Mouse (Mus musculus) embryonic facial prominence, embryonic 11.5 days (tissue): ENCODE data around the gene Cnpy3. TPM values are rescaled to one million over a fixed set of nuclear protein-coding genes. Genes with fewer than 3 reads are reported as not detected.
A peak's percentile ranks its signal among the peaks of the same experiment; 100 is the strongest.

Experiments
- ATAC-seq: fragments of 200-750 bp; cut with Nextera tagmentation; replicated peaks from 2 replicates; pipeline ENCODE4 v1.8.0; 2017; ENCODE audit warnings: low read depth; ENCODE audit not compliant: insufficient number of reproducible peaks, low FRiP score, low TSS enrichment
- DNase-seq: peaks from one replicate; pipeline ENCODE4 v3.0.0-alpha.2; 2015; ENCODE audit warnings: low spot score
- H3K27ac ChIP-seq: fragments of 300-500 bp; sonication (generic); replicated peaks from 2 replicates; pipeline ENCODE4 v1.5.1; 2014; ENCODE audit warnings: mild to moderate bottlenecking, low read depth, low read length, control low read depth
- H3K27me3 ChIP-seq: fragments of 300-500 bp; sonication (generic); 2 replicates; pipeline ENCODE4 v1.6.1; 2014; ENCODE audit warnings: mild to moderate bottlenecking, low read length, moderate library complexity, mixed read lengths; ENCODE audit not compliant: control insufficient read depth, insufficient read depth
- H3K36me3 ChIP-seq: fragments of 300-500 bp; sonication (generic); replicated peaks from 2 replicates; pipeline ENCODE4 v1.6.1; 2014; ENCODE audit warnings: low read depth, mild to moderate bottlenecking, low read length, moderate library complexity, mixed read lengths; ENCODE audit not compliant: control insufficient read depth, insufficient read depth
- H3K4me1 ChIP-seq: fragments of 300-500 bp; sonication (generic); 2 replicates; pipeline ENCODE4 v1.6.1; 2014; ENCODE audit warnings: low read length, mixed read lengths; ENCODE audit not compliant: control insufficient read depth, insufficient read depth
- H3K4me2 ChIP-seq: fragments of 300-500 bp; sonication (generic); 2 replicates; pipeline ENCODE4 v1.6.1; 2014; ENCODE audit warnings: low read depth, mild to moderate bottlenecking, control low read depth, low read length, moderate library complexity
- H3K4me3 ChIP-seq: fragments of 300-500 bp; sonication (generic); 2 replicates; pipeline ENCODE4 v1.5.1; 2014; ENCODE audit warnings: low read depth, low read length, control low read depth
- H3K9ac ChIP-seq: fragments of 300-500 bp; sonication (generic); replicated peaks from 2 replicates; pipeline ENCODE4 v1.6.1; 2014; ENCODE audit warnings: mild to moderate bottlenecking, control low read depth, low read length
- H3K9me3 ChIP-seq: fragments of 300-500 bp; sonication (generic); replicated peaks from 2 replicates; pipeline ENCODE4 v1.6.1; 2016; ENCODE audit warnings: mild to moderate bottlenecking, low read length, inconsistent platforms, mixed read lengths; ENCODE audit not compliant: control insufficient read depth
- WGBS: fragments of 180-500 bp; shearing (Covaris S2); extraction: QIAGEN DNeasy Blood & Tissue Kit; methylation state at CpG from one replicate; pipeline ENCODE4 v1.1.7; 2014; 5-methylcytosine and 5-hydroxymethylcytosine counted together
- polyA plus RNA-seq: library from polyadenylated mRNA; unstranded; fragments of >200 nt; fragmentation: Nextera tagmentation; extraction: Ambion mirVana; gene quantifications from 2 replicates; pipeline ENCODE4 v1.2.1, GENCODE M21; 2014

Cnpy3 gene
- polyA plus RNA-seq, 1 experiment from 2014 or later, result 52.2 TPM

GRCm38 (mm10) chr17:46741305-46741704 lies 10.7 kb downstream of the Cnpy3 start:
- Histone ChIP-seq H3K27ac (no peak overlapping the region), H3K4me3 (no peak overlapping the region), H3K36me3 (no peaks in the 10 kb centered on the region), H3K4me1 (no peaks in the 10 kb centered on the region), H3K9me3 (no peaks in the 10 kb centered on the region), H3K9ac (no peak overlapping the region), H3K4me2 (no peak overlapping the region), H3K27me3 (no peaks in the 10 kb centered on the region)
- no peak for ATAC-seq
- DNase-seq, result no peak
- 91% methylated on average over 6 of the region's 6 CpGs for WGBS

GRCm38 (mm10) chr17:46736160-46736559 lies 15.9 kb downstream of the Cnpy3 start:
- Histone ChIP-seq H3K9me3 (no peaks in the 10 kb centered on the region), H3K4me3 (no peak overlapping the region), H3K9ac (no peak overlapping the region), H3K4me1 (no peaks in the 10 kb centered on the region), H3K36me3 (no peaks in the 10 kb centered on the region), H3K27ac (no peak overlapping the region), H3K4me2 (no peak overlapping the region), H3K27me3 (no peaks in the 10 kb centered on the region)
- ATAC-seq, result no peak
- DNase-seq, result peak; percentile 18
- WGBS, result 62% methylated on average over 9 of the region's 10 CpGs

- H3K4me2 ChIP-seq, result no peak overlapping the region
- H3K36me3 ChIP-seq, result no peaks in the 10 kb centered on the region
Measured at GRCm38 (mm10) chr17:46735287-46735686, 16.7 kb downstream of the Cnpy3 start.

DNA sequence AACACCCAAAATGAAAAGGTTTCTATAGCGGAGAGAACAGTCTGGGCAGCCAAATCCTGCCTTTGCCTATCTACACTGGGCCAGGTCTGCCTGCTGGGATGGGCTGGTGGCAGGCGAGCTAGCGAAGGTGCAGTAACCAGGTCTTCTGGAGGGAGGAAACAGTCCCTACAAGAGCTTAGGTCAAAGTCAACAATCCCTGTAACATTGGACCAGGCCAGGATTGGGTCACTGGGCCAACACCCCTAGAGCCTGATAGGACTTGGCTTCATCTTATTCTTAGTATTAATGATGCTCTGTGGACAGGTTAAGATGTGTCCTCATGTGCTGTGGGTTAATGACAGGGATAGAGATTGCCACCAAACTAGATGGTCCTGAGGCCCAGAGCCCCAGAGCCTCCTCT lies 18.0 kb downstream of the Cnpy3 start:
- H3K9ac ChIP-seq, result no peak overlapping the region
- peaks cover 2% of the 10 kb centered on the region; the same call in 1 of the 2 replicates for H3K27me3 ChIP-seq
- H3K9me3 ChIP-seq, result no peaks in the 10 kb centered on the region
- DNase-seq, result no peak
- no peak overlapping the region for H3K4me3 ChIP-seq
- no peak overlapping the region for H3K4me2 ChIP-seq
- no peak for ATAC-seq
- H3K27ac ChIP-seq, result no peak overlapping the region
- no peaks in the 10 kb centered on the region for H3K36me3 ChIP-seq
- 87% methylated on average over 3 of the region's 3 CpGs for WGBS
- no peaks in the 10 kb centered on the region for H3K4me1 ChIP-seq

More at GRCm38 (mm10) chr17:46735287-46735686, 16.7 kb downstream of the Cnpy3 start:
- 89% methylated on average over 7 of the region's 7 CpGs for WGBS
- H3K27ac ChIP-seq, result no peak overlapping the region
- H3K4me1 ChIP-seq, result no peaks in the 10 kb centered on the region
- H3K9me3 ChIP-seq, result no peaks in the 10 kb centered on the region
- no peak overlapping the region for H3K9ac ChIP-seq
- no peaks in the 10 kb centered on the region for H3K27me3 ChIP-seq
- no peak overlapping the region for H3K4me3 ChIP-seq
- ATAC-seq, result no peak
- no peak for DNase-seq

DNA sequence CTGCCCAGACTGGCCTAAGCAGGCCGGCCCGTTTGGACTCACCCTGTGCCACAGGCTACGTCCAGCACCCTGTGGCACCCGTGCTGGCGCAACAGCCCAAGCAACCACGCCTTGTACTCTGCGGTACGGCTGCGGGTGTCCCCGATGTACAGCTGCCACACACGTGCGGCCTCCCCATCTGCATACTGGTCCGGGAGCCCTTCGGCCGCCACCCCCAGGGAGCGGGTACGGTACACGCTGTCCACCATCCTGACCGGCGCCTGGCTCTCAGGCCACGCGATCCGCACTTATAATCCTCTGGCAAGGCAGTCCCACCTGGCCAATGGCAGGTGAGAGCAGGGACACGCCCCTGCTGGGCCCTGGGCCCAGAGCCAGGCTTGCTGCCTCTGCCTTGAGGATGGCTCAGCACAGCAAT lies 23.1 kb downstream of the Cnpy3 start, which contains the start of gene Gnmt:
Gene Gnmt, minus strand, starts transcription at position 265 of the 415 bp plus-strand sequence.
- Histone ChIP-seq H3K4me2 (peak within 1 kb of the TSS; percentile 8; the same call in 1 of the 2 replicates), H3K4me1 (no peaks in the 10 kb centered on the region), H3K9ac (no peak within 1 kb of the TSS), H3K27ac (no peak within 1 kb of the TSS), H3K27me3 (peaks cover 6% of the 10 kb centered on the region), H3K36me3 (no peaks in the 10 kb centered on the region), H3K9me3 (no peaks in the 10 kb centered on the region), H3K4me3 (no peak within 1 kb of the TSS)
- DNase-seq, result no peak
- no peak for ATAC-seq
- WGBS, result 12% methylated on average over 24 of the region's 24 CpGs

DNA sequence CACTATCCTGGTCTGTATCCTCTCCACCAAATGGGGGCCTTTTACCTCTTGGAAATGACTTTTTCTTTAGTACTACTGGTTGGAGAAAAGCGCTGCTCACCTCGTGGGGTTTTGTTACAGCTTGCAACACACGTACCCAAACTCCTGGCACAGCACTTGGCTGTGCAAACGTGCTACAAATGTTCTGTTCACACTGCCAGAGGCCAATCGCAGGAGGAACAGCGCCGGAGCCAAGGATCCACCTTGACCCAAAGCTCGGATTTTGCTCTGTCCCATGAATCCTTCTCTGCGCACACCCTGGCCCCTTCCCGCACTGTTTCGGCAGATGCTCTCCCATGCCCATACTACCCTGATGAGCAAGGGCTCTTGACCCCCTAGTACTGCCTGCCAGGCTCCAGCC lies 23.5 kb downstream of the Cnpy3 start:
- 39% methylated on average over 11 of the region's 11 CpGs for WGBS
- Histone ChIP-seq H3K9ac (no peak overlapping the region), H3K4me3 (no peak overlapping the region), H3K4me1 (no peaks in the 10 kb centered on the region), H3K27ac (no peak overlapping the region), H3K4me2 (0 out of 2 replicates have a peak overlapping the region, but pooled peaks have one; percentile 8), H3K9me3 (no peaks in the 10 kb centered on the region), H3K36me3 (no peaks in the 10 kb centered on the region), H3K27me3 (peaks cover 6% of the 10 kb centered on the region)
- DNase-seq, result no peak
- no peak for ATAC-seq

- H3K9ac ChIP-seq, result no peak overlapping the region
- H3K27me3 ChIP-seq, result peaks cover 6% of the 10 kb centered on the region
- DNase-seq, result peak; percentile 35
- H3K27ac ChIP-seq, result no peak overlapping the region
- 33% methylated on average over 6 of the region's 6 CpGs for WGBS
- ATAC-seq, result no peak
- H3K4me1 ChIP-seq, result no peaks in the 10 kb centered on the region
- H3K36me3 ChIP-seq, result no peaks in the 10 kb centered on the region
- no peak overlapping the region for H3K4me2 ChIP-seq
- no peak overlapping the region for H3K4me3 ChIP-seq
- no peaks in the 10 kb centered on the region for H3K9me3 ChIP-seq
Measured at GRCm38 (mm10) chr17:46728021-46728420, 24.0 kb downstream of the Cnpy3 start.

DNA sequence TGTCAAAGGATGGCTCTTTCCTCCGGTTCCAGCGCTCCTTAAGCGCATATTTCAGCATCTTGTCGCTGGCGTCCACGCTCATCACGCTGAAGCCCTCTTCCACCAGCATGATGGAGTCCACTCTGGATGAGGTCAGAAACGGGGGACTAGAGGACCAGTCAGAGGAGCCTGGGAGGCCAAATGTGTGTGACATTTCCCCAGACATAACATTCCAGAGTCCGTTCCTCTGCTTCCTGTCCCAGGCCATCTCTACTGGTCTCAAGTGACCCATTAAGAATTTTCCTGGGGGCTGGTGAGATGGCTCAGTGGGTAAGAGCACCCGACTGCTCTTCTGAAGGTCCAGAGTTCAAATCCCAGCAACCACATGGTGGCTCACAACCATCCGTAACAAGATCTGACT lies 24.7 kb downstream of the Cnpy3 start:
- Histone ChIP-seq H3K4me2 (no peak overlapping the region), H3K4me3 (no peak overlapping the region), H3K9me3 (no peaks in the 10 kb centered on the region), H3K27ac (no peak overlapping the region), H3K36me3 (no peaks in the 10 kb centered on the region), H3K9ac (no peak overlapping the region), H3K27me3 (peaks cover 6% of the 10 kb centered on the region), H3K4me1 (no peaks in the 10 kb centered on the region)
- ATAC-seq (no peak), DNase-seq (no peak)
- 85% methylated on average over 11 of the region's 11 CpGs for WGBS
